8 mouse cellular contexts compared by ENCODE assay signal in the genomic region with DNA sequence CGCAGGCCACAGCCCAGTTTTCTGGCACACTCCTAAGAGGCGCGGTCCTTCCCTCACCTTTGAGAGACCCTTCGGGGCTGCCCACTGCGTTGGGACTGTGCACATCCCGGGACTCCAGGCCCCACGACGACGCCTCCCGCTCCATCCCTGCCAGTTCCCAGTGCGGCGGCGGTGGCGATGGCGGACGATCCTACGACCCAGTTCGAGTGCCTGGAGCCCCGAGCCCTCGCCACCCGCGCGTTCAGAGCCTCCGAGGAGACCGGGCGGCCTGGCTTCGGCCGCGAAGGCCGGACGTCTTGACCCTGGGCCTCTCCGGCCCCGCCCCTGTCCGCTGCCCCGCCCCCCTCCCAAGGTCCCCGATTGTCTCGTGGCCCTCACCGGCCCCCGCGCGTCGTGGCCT. TPM values are rescaled to one million over a fixed set of nuclear protein-coding genes. Genes with fewer than 3 reads are reported as not detected.
DNase-seq lines count a peak whose midpoint lies in the region; ATAC-seq and TF ChIP-seq lines count a peak whose summit lies in the region.

No protein-coding gene starts in this region.

- 0 out of 2 replicates have a peak, but pooled peaks have one; percentile 33 for TF ChIP-seq POLR2A in cerebellum, adult 2 months (IDR thresholded peaks at IDR 0.05; ENCODE audit: borderline replicate concordance, insufficient read depth, low read length)

- peak overlapping the region; percentile 93 for H3K9ac ChIP-seq in forebrain, postnatal 0 days
- peak overlapping the region; percentile 96 for H3K9ac ChIP-seq in midbrain, embryonic 13.5 days (replicated peaks)

- no peak for TF ChIP-seq CTCF in cerebellum, adult 2 months (IDR thresholded peaks at IDR 0.05; ENCODE audit: borderline replicate concordance, insufficient read depth, low read depth, low read length)
- no peak for TF ChIP-seq CTCF in forebrain, postnatal 0 days (IDR thresholded peaks at IDR 0.05; ENCODE audit: low read depth)

- no peaks in the 10 kb centered on the region for H3K9me3 ChIP-seq in forebrain, postnatal 0 days (ENCODE audit: low read length)
- H3K9me3 ChIP-seq in midbrain, embryonic 13.5 days, result no peaks in the 10 kb centered on the region

- WGBS in cerebellum, adult 2 months, result 2% methylated on average over 40 of the region's 42 CpGs
- under 1% methylated on average over 40 of the region's 42 CpGs for WGBS in forebrain, postnatal 0 days
- under 1% methylated on average over 42 of the region's 42 CpGs for WGBS in midbrain, embryonic 13.5 days

- peak; percentile 20 for ATAC-seq in forebrain, postnatal 0 days
- ATAC-seq in midbrain, embryonic 13.5 days, result peak; percentile 62

- H3K4me1 ChIP-seq in cerebellum, adult 2 months (ENCODE audit: control insufficient read depth, insufficient read depth, low read length), result peaks cover 3% of the 10 kb centered on the region
- 0 out of 2 replicates have a peak, but pooled peaks cover 5% of the 10 kb centered on the region for H3K4me1 ChIP-seq in forebrain, postnatal 0 days (ENCODE audit: insufficient read depth)
- peaks cover 20% of the 10 kb centered on the region for H3K4me1 ChIP-seq in midbrain, embryonic 13.5 days (replicated peaks)

- H3K36me3 ChIP-seq in forebrain, postnatal 0 days (ENCODE audit: insufficient read depth), result peaks cover 15% of the 10 kb centered on the region
- H3K36me3 ChIP-seq in midbrain, embryonic 13.5 days, result peaks cover 29% of the 10 kb centered on the region

- peak overlapping the region; percentile 62 for H3K4me2 ChIP-seq in forebrain, postnatal 0 days (ENCODE audit: low read depth)
- H3K4me2 ChIP-seq in midbrain, embryonic 13.5 days (replicated peaks), result peak overlapping the region; percentile 90

- peak overlapping the region; percentile 90 for H3K27ac ChIP-seq in cerebellum, adult 2 months (ENCODE audit: insufficient read depth, low read length)
- H3K27ac ChIP-seq in forebrain, postnatal 0 days (ENCODE audit: low read depth, low read length), result peak overlapping the region; percentile 94
- H3K27ac ChIP-seq in midbrain, embryonic 13.5 days, result peak overlapping the region; percentile 95

- peak overlapping the region; percentile 96 for H3K4me3 ChIP-seq in cerebellum, adult 2 months (replicated peaks; ENCODE audit: insufficient read depth, low read depth, low read length)
- H3K4me3 ChIP-seq in forebrain, postnatal 0 days (ENCODE audit: low read depth, low read length), result peak overlapping the region; percentile 91
- peak overlapping the region; percentile 88 for H3K4me3 ChIP-seq in midbrain, embryonic 13.5 days (replicated peaks)

- no peak for DNase-seq in cerebellum, adult 2 months
- no peak for DNase-seq in cerebellum, adult 11 months
- DNase-seq in spleen, postnatal 4 days (ENCODE audit: low spot score in 2 of 2), result peak; percentile 33 to 75
- no peak for DNase-seq in spleen, adult 18-20 months
- DNase-seq in forebrain, postnatal 0 days, result no peak
- peak; percentile 65 to 76 for DNase-seq in kidney, postnatal 36 days
- DNase-seq in embryo, embryonic 11 days, result no peak

- no peaks in the 10 kb centered on the region for H3K27me3 ChIP-seq in cerebellum, adult 2 months (ENCODE audit: control insufficient read depth, insufficient read depth, low read length)
- H3K27me3 ChIP-seq in forebrain, postnatal 0 days (ENCODE audit: insufficient read depth, low read length), result no peaks in the 10 kb centered on the region
- no peaks in the 10 kb centered on the region for H3K27me3 ChIP-seq in midbrain, embryonic 13.5 days

RNA-seq across cellular contexts. Expression of a gene that starts 0.3 kb away (rescaled TPM):
- polyA plus RNA-seq in cerebellum, adult 2 months (2012; rRNA removed), result 21.2 TPM in 2 replicates
- total RNA-seq in forebrain, postnatal 0 days (2014; rRNA removed), result 29.5 and 31.7 TPM in 2 replicates
- polyA plus RNA-seq in forebrain, postnatal 0 days (2015; fragmentation: Nextera tagmentation; extraction: Ambion mirVana), result 9.8 and 10.0 TPM in 2 replicates
- polyA plus RNA-seq in midbrain, embryonic 13.5 days (2015; fragmentation: Nextera tagmentation; extraction: Ambion mirVana), result 15.6 and 20.1 TPM in 2 replicates

RNA-seq across cellular contexts. Expression of a gene that starts 30.8 kb away (rescaled TPM):
- polyA plus RNA-seq in cerebellum, adult 2 months (2012; rRNA removed), result 8.2 and 8.6 TPM in 2 replicates
- total RNA-seq in forebrain, postnatal 0 days (2014; rRNA removed), result 8.5 and 9.2 TPM in 2 replicates
- 2.9 and 4.7 TPM in 2 replicates for polyA plus RNA-seq in forebrain, postnatal 0 days (2015; fragmentation: Nextera tagmentation; extraction: Ambion mirVana)
- 8.4 and 9.3 TPM in 2 replicates for polyA plus RNA-seq in midbrain, embryonic 13.5 days (2015; fragmentation: Nextera tagmentation; extraction: Ambion mirVana)

RNA-seq across cellular contexts. Expression of a gene that starts 41.9 kb away (rescaled TPM):
- 3.9 and 4.4 TPM in 2 replicates for polyA plus RNA-seq in cerebellum, adult 2 months (2012; rRNA removed)
- total RNA-seq in forebrain, postnatal 0 days (2014; rRNA removed), result 3.2 and 4.6 TPM in 2 replicates
- 0.89 and 1.3 TPM in 2 replicates for polyA plus RNA-seq in forebrain, postnatal 0 days (2015; fragmentation: Nextera tagmentation; extraction: Ambion mirVana)
- polyA plus RNA-seq in midbrain, embryonic 13.5 days (2015; fragmentation: Nextera tagmentation; extraction: Ambion mirVana), result 5.7 and 6.2 TPM in 2 replicates

RNA-seq across cellular contexts. Expression of a gene that starts 48.3 kb away (rescaled TPM):
- polyA plus RNA-seq in cerebellum, adult 2 months (2012; rRNA removed), result 4.8 and 5.9 TPM in 2 replicates
- 10.2 and 13.5 TPM in 2 replicates for total RNA-seq in forebrain, postnatal 0 days (2014; rRNA removed)
- polyA plus RNA-seq in forebrain, postnatal 0 days (2015; fragmentation: Nextera tagmentation; extraction: Ambion mirVana), result 1.7 and 2.4 TPM in 2 replicates
- 5.9 and 8.4 TPM in 2 replicates for polyA plus RNA-seq in midbrain, embryonic 13.5 days (2015; fragmentation: Nextera tagmentation; extraction: Ambion mirVana)

RNA-seq across cellular contexts. Expression of a gene that starts 49.0 kb away (rescaled TPM):
- polyA plus RNA-seq in cerebellum, adult 2 months (2012; rRNA removed), result 0.87 and 1.4 TPM in 2 replicates
- total RNA-seq in forebrain, postnatal 0 days (2014; rRNA removed), result 0.62 and 0.76 TPM in 2 replicates
- 0.56 and 0.59 TPM in 2 replicates for polyA plus RNA-seq in forebrain, postnatal 0 days (2015; fragmentation: Nextera tagmentation; extraction: Ambion mirVana)
- polyA plus RNA-seq in midbrain, embryonic 13.5 days (2015; fragmentation: Nextera tagmentation; extraction: Ambion mirVana), result 0.30 TPM in 2 replicates

Comparison
In these comparisons a context has a peak if more than half of its experiments do, and no peak if none do; other contexts are left out.
1. DNase-seq: peak in spleen, postnatal 4 days (2 of 2) and kidney, postnatal 36 days (2 of 2); none in cerebellum, adult 2 months (0 of 2), cerebellum, adult 11 months (single experiment), spleen, adult 18-20 months (0 of 2), forebrain, postnatal 0 days (single experiment) and embryo, embryonic 11 days (single experiment).
2. Peak in every context shown above with its lines, with median percentiles within 50 percentile points of each other: H3K27ac ChIP-seq and H3K4me3 ChIP-seq.